20 mouse cellular contexts compared by ENCODE assay signal in genomic region chr1:170302456-170302855, GRCm38 (mm10). TPM values are rescaled to one million over a fixed set of nuclear protein-coding genes. Genes with fewer than 3 reads are reported as not detected.
"Had no signal": no experiment of that assay in that cellular context is flagged by ENCODE, and none has a peak within 500 bp of the region (broad histone marks: within the 10 kb centered on the region; RNA-seq: fewer than 3 reads in every experiment).

No protein-coding gene starts in this region.

- H3K9ac ChIP-seq: neural tube, embryonic 15.5 days; stomach, embryonic 15.5 days had no signal

- H3K27ac ChIP-seq: neural tube, embryonic 15.5 days; stomach, embryonic 15.5 days; stomach, postnatal 0 days had no signal

- H3K36me3 ChIP-seq: neural tube, embryonic 15.5 days; stomach, embryonic 15.5 days had no signal

- H3K4me1 ChIP-seq: neural tube, embryonic 15.5 days; stomach, embryonic 15.5 days had no signal

- H3K27me3 ChIP-seq: neural tube, embryonic 15.5 days; stomach, embryonic 15.5 days had no signal

- H3K9me3 ChIP-seq: neural tube, embryonic 15.5 days; stomach, embryonic 15.5 days had no signal

- DNase-seq: right cerebral cortex, adult 18-20 months; right cerebral cortex, postnatal 14 days; right cerebral cortex, postnatal 25 days; right cerebral cortex, postnatal 4 days; spleen, adult 18-20 months; thymus, adult 18-20 months; thymus, adult 2 months; thymus, postnatal 14 days; thymus, postnatal 25 days; thymus, postnatal 36 days; thymus, postnatal 4 days had no signal

- H3K4me3 ChIP-seq: neural tube, embryonic 15.5 days; stomach, embryonic 15.5 days had no signal

- H3K4me2 ChIP-seq: neural tube, embryonic 15.5 days; stomach, embryonic 15.5 days had no signal

RNA-seq across cellular contexts. Expression of gene Spata46, which starts 6.1 kb away (rescaled TPM):
- total RNA-seq: neutrophil, adult 5-6 weeks had no signal
- polyA plus RNA-seq: small intestine, adult 2 months; spleen, adult 2 months; thymus, postnatal 0 days; urinary bladder, adult 2 months had no signal

RNA-seq across cellular contexts. Expression of gene Sh2d1b1, which starts 25.3 kb away (rescaled TPM):
- polyA plus RNA-seq: neural tube, embryonic 14.5 days; neural tube, embryonic 15.5 days had no signal
